Mouse (Mus musculus): ENCODE data around the gene Polr3h.

The Polr3h gene

GRCm38 (mm10) chr15:81864238-81864637 is 61.8 kb downstream of the Polr3h start:
- DNase-seq = no peak

DNA sequence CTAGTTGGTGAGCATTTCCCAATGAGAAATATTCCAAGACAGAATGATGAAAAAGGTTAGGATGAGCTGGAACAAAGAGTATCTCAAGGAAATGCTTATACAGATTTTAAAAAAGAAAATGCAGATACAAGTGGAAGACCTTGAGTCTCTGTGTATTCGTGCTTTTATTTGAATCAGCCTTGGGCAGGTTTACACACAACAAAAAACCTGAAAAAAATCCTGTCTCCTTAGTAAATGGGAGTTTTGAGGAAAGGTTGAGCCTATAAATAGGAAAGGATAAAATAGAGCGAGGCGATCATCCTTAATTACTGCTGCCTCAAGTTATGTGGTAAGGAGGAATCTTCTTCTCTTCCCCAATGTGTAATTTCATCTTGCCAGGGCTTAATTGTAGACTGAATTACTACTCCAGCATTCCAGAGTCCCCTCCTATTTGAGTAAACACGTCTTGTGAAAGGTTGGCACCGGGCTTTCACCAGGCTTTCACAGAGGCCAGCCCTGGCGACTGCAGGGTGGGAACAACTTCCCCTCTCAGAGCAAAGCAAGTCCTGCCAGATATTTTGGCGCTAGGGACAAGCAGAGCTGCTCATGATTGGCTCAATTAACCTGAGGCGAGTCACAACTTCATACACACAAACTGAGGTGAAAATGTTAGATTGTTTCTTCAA is 65.4 kb downstream of the Polr3h start:
- DNase-seq = peak in 1 of 2 experiments; percentile 57

GRCm38 (mm10) chr15:81859330-81860255 is 66.4 kb downstream of the Polr3h start:
- peak; percentile 87 to 91 for DNase-seq

- peak; percentile 75 to 86 for DNase-seq
Measured at GRCm38 (mm10) chr15:81858517-81859329, 67.3 kb downstream of the Polr3h start, which contains the start of gene Tob2. Gene Tob2, minus strand, starts transcription at chr15:81858796.

GRCm38 (mm10) chr15:81858138-81858516 is 67.9 kb downstream of the Polr3h start:
- peak; percentile 95 to 97 for DNase-seq

- no peak for DNase-seq
Measured at GRCm38 (mm10) chr15:81857724-81858116, 68.3 kb downstream of the Polr3h start.

DNA sequence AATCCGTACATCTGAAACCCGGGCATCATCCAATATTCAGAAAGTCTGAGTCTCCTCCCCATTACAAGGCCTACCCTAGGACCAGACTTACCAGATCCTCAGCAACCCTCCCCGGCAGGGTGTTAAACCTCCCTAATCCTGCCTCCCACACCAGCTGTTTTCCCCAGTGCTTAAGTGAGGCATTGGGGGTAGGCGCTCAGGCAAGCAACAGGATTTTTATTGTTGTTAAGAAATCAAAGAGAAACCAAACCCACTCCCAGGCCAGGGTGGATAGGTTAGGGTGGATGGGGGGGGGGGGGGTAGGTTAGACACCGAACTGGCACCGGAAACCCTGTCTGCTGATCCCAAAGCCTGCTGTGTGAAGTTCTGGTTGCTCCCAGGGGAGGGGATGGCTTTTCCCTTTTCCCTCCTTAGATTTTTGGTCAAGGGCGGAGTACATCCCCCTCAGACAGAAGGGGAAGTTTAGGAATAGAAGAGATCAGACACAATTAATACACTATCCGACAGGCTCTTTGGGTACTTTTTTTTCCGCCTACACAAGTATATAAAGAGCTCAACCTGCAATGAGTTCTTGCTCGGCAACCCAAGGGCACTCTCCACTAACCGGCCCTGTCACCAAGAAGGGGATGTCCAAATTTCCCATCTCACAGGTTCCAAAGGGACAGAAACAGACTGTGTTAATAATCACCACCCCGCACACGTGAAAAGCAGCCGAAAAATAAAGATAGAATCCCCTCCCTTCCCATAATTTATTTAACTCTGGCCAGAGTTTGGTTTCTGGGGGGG is 68.9 kb downstream of the Polr3h start:
- no peak for DNase-seq

GRCm38 (mm10) chr15:81856030-81856790 is 69.8 kb downstream of the Polr3h start:
- DNase-seq = peak; percentile 92 to 96

- peak in 1 of 2 experiments; percentile 75 for DNase-seq
Measured at GRCm38 (mm10) chr15:81853081-81853480, 73.0 kb downstream of the Polr3h start.

DNA sequence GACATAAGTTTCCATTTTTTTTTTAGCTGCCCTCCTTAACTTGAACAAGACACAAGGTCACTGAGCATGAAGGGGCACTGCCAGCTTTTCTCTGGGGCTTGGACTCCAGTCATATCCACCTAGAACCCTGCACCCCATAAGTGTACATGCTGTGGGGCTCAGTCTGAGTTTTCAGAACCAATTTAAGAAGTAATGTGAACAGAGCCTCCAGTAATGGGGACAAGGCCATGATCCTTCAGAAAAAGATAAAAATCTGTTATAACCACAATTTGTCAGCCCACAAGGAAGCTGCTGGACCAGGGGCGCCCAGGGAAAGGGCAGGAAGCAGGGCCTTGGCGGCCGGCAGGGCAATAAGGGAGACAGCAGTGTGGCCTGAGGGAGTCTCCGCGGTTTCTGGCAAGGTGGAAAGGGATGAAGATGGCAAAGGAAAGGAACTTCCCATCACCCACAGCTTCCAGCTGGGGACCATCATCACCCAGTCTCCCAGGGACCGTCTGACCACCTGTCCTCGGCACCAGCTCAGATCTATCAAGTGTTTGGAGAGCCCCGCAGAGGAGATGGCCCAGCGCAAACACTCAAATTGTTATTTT is 73.5 kb downstream of the Polr3h start:
- peak in 1 of 2 experiments; percentile 54 for DNase-seq

DNA sequence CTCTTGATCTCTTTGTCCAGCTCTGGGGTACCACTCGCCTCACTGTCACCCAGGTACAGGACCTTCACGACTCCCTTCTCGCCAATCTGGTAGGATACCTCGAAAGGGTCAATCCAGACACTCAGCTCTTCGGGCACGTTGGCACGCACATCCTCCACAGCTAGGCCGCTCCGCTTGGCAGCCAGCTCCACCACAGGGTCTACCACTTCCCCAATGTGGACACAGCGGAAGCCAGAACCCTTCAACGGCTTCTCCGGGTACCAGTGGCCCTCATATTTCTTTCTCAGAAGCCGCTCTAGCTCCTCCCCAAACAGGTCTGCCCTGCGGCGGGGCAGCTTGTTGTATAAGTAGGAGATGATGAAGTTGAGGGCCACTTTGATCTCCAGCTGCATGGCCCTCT is 74.7 kb downstream of the Polr3h start:
- peak in 1 of 2 experiments; percentile 38 for DNase-seq

GRCm38 (mm10) chr15:81850718-81851117 is 75.3 kb downstream of the Polr3h start:
- peak in 1 of 2 experiments; percentile 52 for DNase-seq

- peak in 1 of 2 experiments; percentile 69 for DNase-seq
Measured at GRCm38 (mm10) chr15:81849104-81849503, 76.9 kb downstream of the Polr3h start.

DNA sequence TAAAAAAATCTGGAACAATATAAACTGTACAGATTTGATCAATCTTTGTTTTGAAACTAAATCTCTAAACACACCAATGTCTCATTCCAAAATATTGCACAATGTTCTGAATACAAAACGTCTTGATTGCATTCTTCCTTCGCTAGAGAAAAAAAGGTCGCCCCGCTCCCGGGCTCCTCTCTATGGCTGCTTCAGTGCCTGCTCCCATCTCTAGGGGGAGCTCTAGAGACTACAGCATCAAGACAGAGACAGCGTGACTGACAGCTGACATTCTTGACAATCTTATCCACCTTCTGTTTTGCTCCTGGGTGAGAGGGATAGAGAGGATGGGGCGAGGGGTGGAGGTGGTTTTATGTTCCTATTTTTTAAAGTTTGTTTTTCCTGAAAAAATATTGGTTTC is 77.7 kb downstream of the Polr3h start:
- DNase-seq = peak; percentile 78 to 82

GRCm38 (mm10) chr15:81847861-81848260 is 78.2 kb downstream of the Polr3h start:
- DNase-seq = no peak

- DNase-seq = no peak
Measured at GRCm38 (mm10) chr15:81847161-81847560, 78.9 kb downstream of the Polr3h start.

GRCm38 (mm10) chr15:81846755-81847154 is 79.3 kb downstream of the Polr3h start:
- DNase-seq = peak; percentile 20 to 80

GRCm38 (mm10) chr15:81845724-81846123 is 80.3 kb downstream of the Polr3h start:
- peak; percentile 73 to 95 for DNase-seq

GRCm38 (mm10) chr15:81845033-81845625 is 80.9 kb downstream of the Polr3h start:
- peak in 1 of 2 experiments; percentile 49 for DNase-seq

DNA sequence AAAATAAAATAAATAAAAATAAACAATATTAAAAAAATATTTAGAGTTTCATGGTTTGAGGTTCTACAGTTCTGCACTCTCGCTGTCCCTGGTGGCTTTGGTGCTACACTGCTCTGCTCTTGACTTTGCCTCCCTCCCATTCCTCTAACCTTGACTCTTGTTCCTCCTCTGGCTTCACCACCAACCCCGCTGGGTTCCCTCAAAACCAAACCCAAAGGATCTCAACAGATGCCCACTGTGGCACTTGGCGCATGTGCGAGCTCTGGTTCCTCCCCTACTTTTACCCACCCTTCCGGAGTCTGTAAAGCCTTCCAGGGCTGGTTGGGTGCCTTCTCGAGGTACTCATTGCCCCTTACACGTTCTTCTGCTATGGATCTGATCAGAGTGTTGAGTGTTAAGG is 83.8 kb downstream of the Polr3h start:
- DNase-seq = no peak

Data from kidney, postnatal 25 days (tissue).